Mouse (Mus musculus) embryonic facial prominence, embryonic 12.5 days (tissue): ENCODE measurements around the gene Pbld1. TPM values are rescaled to one million over a fixed set of nuclear protein-coding genes. Genes with fewer than 3 reads are reported as not detected.

Experiments used
- ATAC-seq: fragments of 200-750 bp; cut with Nextera tagmentation; 2 replicates; pipeline ENCODE4 v1.8.0; 2017; ENCODE audit not compliant: insufficient number of reproducible peaks, insufficient read depth, low FRiP score, low TSS enrichment
- H3K27ac ChIP-seq: fragments of 300-500 bp; sonication (generic); 2 replicates; pipeline ENCODE4 v1.5.1; 2016; ENCODE audit warnings: mild to moderate bottlenecking
- H3K27me3 ChIP-seq: fragments of 300-500 bp; sonication (generic); 2 replicates; pipeline ENCODE4 v1.6.1; 2016; ENCODE audit warnings: mild to moderate bottlenecking, moderate library complexity
- H3K36me3 ChIP-seq: fragments of 300-500 bp; sonication (generic); 2 replicates; pipeline ENCODE4 v1.6.1; 2016; ENCODE audit warnings: mild to moderate bottlenecking
- H3K4me1 ChIP-seq: fragments of 300-500 bp; sonication (generic); 2 replicates; pipeline ENCODE4 v1.6.1; 2016
- H3K4me2 ChIP-seq: fragments of 300-500 bp; sonication (generic); replicated peaks from 2 replicates; pipeline ENCODE4 v1.6.1; 2016; ENCODE audit warnings: mild to moderate bottlenecking, moderate library complexity
- H3K4me3 ChIP-seq: fragments of 300-500 bp; sonication (generic); 2 replicates; pipeline ENCODE4 v1.5.1; 2016; ENCODE audit warnings: mild to moderate bottlenecking
- H3K9ac ChIP-seq: fragments of 300-500 bp; sonication (generic); 2 replicates; pipeline ENCODE4 v1.6.1; 2016; ENCODE audit warnings: mild to moderate bottlenecking, moderate library complexity
- H3K9me3 ChIP-seq: fragments of 300-500 bp; sonication (generic); 2 replicates; pipeline ENCODE4 v1.6.1; 2016; ENCODE audit warnings: mild to moderate bottlenecking, moderate library complexity
- WGBS: fragments of 180-500 bp; shearing (Covaris S2); methylation state at CpG from one replicate; pipeline ENCODE4 v1.1.7; 2016; 5-methylcytosine and 5-hydroxymethylcytosine counted together
- polyA plus RNA-seq: library from polyadenylated mRNA; unstranded; fragments of >200 nt; fragmentation: Nextera tagmentation; extraction: Ambion mirVana; gene quantifications from 2 replicates; pipeline ENCODE4 v1.2.1, GENCODE M21; 2016

Gene Pbld1
- polyA plus RNA-seq, 1 experiment from 2014 or later: 1.4 TPM

DNA sequence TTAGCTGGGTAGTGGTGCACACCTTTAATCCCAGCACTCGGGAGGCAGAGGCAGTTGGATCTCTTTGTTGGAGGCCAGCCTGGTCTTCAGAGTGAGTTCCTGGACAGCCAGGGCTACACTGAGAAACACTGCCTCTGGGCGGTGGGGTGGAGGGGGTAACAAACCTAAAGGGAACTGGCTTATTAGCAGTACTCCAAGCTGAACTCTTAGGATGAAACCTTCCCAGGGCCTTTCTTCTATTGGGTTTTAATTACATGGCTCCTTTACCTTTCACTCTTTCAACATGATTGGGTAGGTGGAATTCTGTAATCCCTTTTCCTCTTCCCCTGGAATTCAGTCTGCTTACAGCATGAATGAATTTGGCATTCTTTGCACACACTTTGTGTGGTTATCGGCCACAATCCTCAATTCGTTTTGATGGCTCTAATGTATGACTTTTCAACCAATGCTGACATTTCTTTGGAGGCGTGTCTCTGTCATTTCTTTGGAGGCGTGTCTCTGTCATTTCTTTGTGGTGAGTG lies 34.4 kb upstream of the Pbld1 start:
- Histone ChIP-seq H3K36me3 (no peaks in the 10 kb centered on the region), H3K27ac (peak overlapping the region; percentile 100), H3K27me3 (no peaks in the 10 kb centered on the region), H3K9me3 (no peaks in the 10 kb centered on the region), H3K4me1 (peaks cover 33% of the 10 kb centered on the region), H3K9ac (no peak overlapping the region), H3K4me2 (peak overlapping the region; percentile 62), H3K4me3 (peak overlapping the region; percentile 79; the same call in 1 of the 2 replicates)
- no peak for ATAC-seq
- WGBS: 33% methylated on average over 6 of the region's 6 CpGs

DNA sequence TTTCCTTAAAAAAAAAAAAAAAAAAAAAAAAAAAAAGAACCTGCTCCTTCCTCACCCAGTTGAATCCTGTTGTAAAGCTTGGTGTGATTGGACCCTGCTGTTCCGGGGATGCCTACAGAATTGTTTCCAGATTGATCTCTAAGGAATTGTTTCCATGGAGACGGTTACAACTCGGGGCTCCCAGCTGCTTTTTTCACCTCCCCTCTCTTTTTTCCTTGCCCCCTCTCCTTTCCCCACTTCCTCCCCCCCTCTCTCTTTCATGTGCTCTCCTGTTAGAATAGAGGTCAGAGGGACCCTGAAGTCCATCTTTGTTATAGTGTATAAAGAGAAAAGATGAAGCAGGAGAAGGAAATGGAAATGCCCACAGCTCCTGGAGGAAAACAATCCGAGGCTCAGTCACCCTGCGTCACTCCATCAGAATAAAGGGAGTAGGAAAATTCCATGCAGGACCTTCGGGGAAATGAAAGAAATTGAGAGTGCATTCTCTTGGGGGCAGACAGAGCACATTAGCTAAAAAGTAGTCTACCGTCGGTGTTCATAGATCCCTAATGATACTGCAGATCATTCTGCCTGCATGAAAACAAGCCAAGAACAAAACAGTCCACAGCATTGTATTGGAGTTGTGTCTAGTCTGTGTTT lies 33.7 kb upstream of the Pbld1 start:
- H3K4me1 ChIP-seq: peaks cover 26% of the 10 kb centered on the region
- H3K36me3 ChIP-seq: no peaks in the 10 kb centered on the region
- no peaks in the 10 kb centered on the region for H3K27me3 ChIP-seq
- H3K9me3 ChIP-seq: no peaks in the 10 kb centered on the region
- ATAC-seq: no peak
- no peak overlapping the region for H3K9ac ChIP-seq
- WGBS: 11% methylated on average over 8 of the region's 8 CpGs
- H3K27ac ChIP-seq: peak overlapping the region; percentile 67
- H3K4me3 ChIP-seq: 0 out of 2 replicates have a peak overlapping the region, but pooled peaks have one; percentile 1
- H3K4me2 ChIP-seq: peak overlapping the region; percentile 35

DNA sequence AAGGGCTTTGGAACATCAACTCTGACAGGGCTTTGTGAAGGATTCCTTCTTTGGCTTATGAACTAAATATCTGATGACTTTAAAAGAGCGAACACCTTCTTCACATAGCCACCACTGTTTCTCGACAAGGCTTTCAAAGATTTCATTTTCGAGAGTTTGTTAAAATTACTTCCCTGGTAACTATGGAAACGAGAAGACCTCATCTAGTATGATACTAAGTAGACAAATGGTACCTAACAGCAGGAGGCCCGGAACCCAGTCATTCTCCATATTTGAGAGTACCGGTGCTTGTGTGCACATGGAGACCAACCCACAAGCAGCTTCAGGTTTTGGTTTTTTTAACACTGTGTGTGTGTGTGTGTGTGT lies 33.2 kb upstream of the Pbld1 start:
- 81% methylated on average over 6 of the region's 6 CpGs for WGBS
- no peaks in the 10 kb centered on the region for H3K36me3 ChIP-seq
- H3K27me3 ChIP-seq: no peaks in the 10 kb centered on the region
- H3K9me3 ChIP-seq: no peaks in the 10 kb centered on the region
- no peak overlapping the region for H3K4me3 ChIP-seq
- ATAC-seq: no peak
- H3K4me2 ChIP-seq: no peak overlapping the region
- no peak overlapping the region for H3K9ac ChIP-seq
- H3K27ac ChIP-seq: peak overlapping the region; percentile 67
- peaks cover 22% of the 10 kb centered on the region for H3K4me1 ChIP-seq

DNA sequence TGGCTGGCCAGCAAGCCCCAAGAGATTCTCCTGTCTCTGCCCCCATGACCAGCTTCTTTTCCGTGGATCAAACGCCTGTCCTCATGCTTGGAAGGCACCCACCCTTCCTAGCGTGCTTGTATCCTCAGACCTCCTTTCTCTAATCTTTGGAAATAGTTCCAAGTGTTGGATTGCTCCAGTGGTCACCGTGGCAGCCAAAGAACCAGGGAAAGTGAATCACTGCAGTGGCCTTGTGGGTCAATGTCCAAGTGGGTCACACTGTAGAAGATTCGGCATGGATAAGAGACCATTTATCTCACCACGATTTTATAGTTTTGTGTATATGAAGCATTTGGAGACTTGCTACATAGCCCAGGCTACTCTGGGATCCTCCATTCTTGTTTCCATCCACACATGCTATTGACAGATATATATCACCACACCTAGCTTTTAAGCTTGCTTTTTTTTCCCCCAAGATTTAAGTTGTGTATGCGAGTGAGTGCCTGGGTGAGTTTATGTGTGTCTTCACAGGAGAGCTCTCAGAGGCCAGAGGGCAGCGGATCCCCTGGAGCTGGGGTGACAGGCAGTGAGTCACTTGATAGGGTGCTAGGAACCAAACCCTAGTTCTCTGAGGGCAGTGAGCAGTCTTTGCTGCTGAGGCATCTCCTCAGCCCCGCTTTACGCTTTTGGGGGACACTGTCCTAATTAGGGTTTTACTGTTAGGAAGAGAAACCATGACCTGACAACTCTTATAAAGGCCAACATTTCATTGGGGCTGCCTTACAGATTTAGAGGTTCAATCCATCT lies 32.4 kb upstream of the Pbld1 start:
- Histone ChIP-seq H3K27ac (no peak overlapping the region), H3K9ac (no peak overlapping the region), H3K4me3 (no peak overlapping the region), H3K27me3 (no peaks in the 10 kb centered on the region), H3K9me3 (no peaks in the 10 kb centered on the region), H3K4me2 (no peak overlapping the region), H3K36me3 (no peaks in the 10 kb centered on the region), H3K4me1 (peaks cover 19% of the 10 kb centered on the region)
- ATAC-seq: no peak
- WGBS: 89% methylated on average over 10 of the region's 10 CpGs

DNA sequence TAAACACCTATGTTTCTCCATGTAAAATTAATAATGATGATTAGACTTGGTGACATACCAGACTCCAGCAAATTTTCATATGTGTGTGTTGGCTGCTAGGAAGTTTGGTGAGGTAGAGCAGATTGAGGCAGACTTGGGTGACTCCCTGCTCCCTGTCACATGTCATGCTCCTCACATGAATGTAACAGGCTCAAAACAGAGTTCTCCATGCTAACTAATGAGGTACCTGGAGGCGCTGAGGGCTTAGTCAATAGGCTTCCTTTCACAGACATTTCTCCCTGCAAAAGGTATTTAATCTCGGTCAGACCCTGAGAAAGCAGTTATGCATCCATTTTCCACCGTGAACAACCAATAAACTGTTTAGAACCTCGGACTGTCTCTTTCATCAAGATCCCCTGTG lies 31.6 kb upstream of the Pbld1 start:
- Histone ChIP-seq H3K4me2 (no peak overlapping the region), H3K9me3 (no peaks in the 10 kb centered on the region), H3K4me1 (peaks cover 19% of the 10 kb centered on the region), H3K4me3 (no peak overlapping the region), H3K27me3 (no peaks in the 10 kb centered on the region), H3K9ac (no peak overlapping the region), H3K36me3 (no peaks in the 10 kb centered on the region), H3K27ac (0 out of 2 replicates have a peak overlapping the region, but pooled peaks have one; percentile 11)
- 71% methylated on average over 4 of the region's 4 CpGs for WGBS
- no peak for ATAC-seq

DNA sequence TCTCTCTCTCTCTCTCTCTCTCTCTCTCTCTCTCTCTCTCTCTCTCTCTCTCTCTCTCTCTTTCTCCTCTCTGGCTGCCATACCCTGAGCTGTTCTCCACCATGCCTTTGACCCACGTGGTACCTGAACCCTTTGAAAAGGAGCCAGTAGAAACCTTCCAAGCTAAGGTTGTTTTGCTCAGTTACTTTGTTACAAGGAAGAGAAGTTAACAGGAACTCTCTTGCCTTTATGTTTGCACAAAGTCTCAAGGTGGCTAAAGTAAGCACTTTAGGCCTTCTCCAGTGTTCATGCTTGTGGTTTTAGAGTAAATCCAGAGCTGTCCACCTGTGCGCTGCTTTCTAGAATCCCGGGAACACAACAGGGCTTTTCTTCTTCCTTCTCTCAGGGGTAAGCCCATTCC lies 27.7 kb upstream of the Pbld1 start:
- Histone ChIP-seq H3K4me3 (no peak overlapping the region), H3K27ac (no peak overlapping the region), H3K9ac (no peak overlapping the region), H3K9me3 (no peaks in the 10 kb centered on the region), H3K36me3 (no peaks in the 10 kb centered on the region), H3K4me2 (no peak overlapping the region), H3K4me1 (no peaks in the 10 kb centered on the region), H3K27me3 (no peaks in the 10 kb centered on the region)
- 79% methylated on average over 3 of the region's 3 CpGs for WGBS
- ATAC-seq: no peak

DNA sequence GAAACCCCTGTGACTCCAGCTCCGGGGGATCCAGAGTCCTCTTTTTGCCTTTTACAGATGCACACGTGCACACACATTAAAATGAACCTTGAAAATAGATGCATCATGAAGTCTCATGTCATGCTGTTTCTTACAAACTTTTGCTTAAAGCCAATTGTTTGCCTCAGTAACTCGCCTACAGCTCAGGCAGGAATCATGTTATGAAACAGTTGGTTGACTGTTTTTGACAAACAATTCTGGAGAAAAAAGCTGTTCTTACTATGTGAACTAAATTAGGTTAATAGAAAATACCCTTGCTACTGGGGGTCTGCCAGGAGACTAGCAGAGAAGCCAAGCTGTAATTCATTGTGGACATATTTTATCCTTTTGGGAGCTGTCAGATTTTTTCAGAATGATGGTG lies 27.0 kb upstream of the Pbld1 start:
- Histone ChIP-seq H3K27me3 (no peaks in the 10 kb centered on the region), H3K36me3 (no peaks in the 10 kb centered on the region), H3K9me3 (no peaks in the 10 kb centered on the region), H3K9ac (no peak overlapping the region), H3K4me3 (no peak overlapping the region), H3K4me1 (no peaks in the 10 kb centered on the region), H3K4me2 (no peak overlapping the region), H3K27ac (no peak overlapping the region)
- WGBS: 76% methylated on average over 3 of the region's 3 CpGs
- ATAC-seq: no peak

DNA sequence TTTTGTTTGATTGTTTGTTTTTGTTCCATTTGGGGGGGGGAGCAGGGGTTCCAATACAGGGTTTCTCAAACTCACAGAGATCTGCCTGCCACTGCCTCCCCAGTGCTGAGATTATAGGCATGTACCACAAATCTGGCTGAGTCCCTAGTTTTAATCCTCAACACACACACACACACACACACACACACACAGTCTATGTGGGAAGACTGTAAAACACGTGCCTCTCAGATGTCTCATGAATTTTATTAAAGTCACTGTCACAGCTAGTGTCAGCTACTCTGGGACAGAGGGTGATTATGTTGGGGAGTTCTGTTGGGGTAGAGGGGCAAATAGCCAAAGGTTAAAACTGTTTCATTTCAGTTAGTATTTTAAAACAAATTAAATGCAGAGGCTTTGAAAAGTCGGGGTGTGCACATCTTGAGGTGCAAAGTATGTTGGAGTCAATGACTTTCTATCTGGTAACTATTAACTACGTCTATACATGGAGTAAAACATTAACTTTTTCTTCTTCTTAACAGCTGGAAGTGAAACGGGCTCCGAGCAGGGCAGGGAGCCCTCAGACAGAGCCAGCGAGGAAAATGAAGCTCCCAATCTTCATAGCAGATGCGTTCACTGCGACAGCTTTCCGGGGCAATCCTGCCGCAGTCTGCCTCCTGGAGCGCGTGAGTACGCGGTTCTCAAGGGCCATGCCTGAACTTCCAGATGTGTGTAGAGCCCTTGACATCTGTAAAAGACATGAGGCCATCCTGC lies 21.2 kb upstream of the Pbld1 start:
- WGBS: 77% methylated on average over 14 of the region's 14 CpGs

DNA sequence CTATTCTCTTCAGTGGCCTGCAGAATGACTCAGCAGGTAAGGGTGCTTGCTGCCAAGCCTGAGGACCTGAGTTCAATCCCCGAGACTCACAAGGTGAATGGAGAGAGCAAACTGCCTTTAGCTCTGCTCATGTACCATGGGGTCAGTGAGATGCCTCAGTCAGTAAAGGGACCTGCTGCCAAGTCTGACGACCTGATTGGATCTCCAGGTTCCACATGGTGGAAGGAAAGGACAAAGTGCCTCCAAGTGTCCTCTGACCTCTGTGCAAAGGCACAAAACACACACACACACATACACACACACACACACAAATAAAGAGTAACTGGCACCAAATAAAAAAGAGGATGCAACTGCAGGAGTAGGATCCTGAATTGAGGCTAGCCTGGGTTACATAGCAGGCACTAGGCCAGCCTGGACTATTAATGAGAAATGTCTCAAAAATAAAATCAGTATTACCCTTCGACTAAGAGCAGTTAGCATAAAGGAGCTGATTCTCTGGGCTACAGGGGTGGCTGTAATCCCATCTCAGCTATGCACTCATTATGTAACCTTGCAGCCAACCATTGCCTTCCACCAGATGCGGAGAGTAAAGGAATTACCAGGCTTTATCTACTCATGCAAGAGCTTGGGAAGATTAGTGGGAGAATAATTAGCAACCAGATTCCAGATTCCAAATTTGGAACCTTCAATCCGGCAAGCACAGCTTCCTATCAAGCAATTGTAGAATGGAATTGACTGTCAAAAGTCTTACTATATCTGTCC lies 19.9 kb upstream of the Pbld1 start:
- no peaks in the 10 kb centered on the region for H3K27me3 ChIP-seq
- H3K27ac ChIP-seq: no peak overlapping the region
- ATAC-seq: no peak
- 74% methylated on average over 5 of the region's 5 CpGs for WGBS
- H3K36me3 ChIP-seq: no peaks in the 10 kb centered on the region
- H3K9ac ChIP-seq: no peak overlapping the region
- no peak overlapping the region for H3K4me3 ChIP-seq
- H3K9me3 ChIP-seq: no peaks in the 10 kb centered on the region
- H3K4me1 ChIP-seq: no peaks in the 10 kb centered on the region
- H3K4me2 ChIP-seq: no peak overlapping the region

More for the DNA sequence above, 21.2 kb upstream of the Pbld1 start:
- Histone ChIP-seq H3K9ac (no peak overlapping the region), H3K9me3 (no peaks in the 10 kb centered on the region), H3K4me1 (no peaks in the 10 kb centered on the region), H3K27ac (no peak overlapping the region), H3K27me3 (no peaks in the 10 kb centered on the region), H3K4me3 (no peak overlapping the region), H3K4me2 (no peak overlapping the region), H3K36me3 (no peaks in the 10 kb centered on the region)
- no peak for ATAC-seq

DNA sequence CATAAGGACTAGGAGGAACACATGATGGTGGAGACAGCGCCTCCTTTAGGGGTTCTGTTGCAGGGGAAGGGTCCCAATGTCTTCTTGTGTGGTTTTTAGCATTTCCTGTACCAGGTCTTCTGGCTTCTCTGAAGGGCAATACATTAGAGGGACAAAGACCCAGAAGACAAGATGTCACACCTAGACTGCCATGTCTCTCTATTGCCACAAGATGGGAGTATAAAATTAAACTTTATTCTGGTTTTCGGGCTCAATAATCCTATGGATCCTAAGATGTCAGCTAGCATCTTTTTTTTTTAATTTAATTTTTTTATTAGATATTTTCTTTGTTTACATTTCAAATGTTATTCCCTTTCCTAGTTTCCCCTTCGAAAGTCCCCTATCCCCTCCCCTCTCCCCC lies 16.8 kb upstream of the Pbld1 start:
- no peaks in the 10 kb centered on the region for H3K4me1 ChIP-seq
- H3K36me3 ChIP-seq: no peaks in the 10 kb centered on the region
- H3K27me3 ChIP-seq: no peaks in the 10 kb centered on the region
- H3K9ac ChIP-seq: no peak overlapping the region
- H3K27ac ChIP-seq: no peak overlapping the region
- H3K4me2 ChIP-seq: no peak overlapping the region
- no peak overlapping the region for H3K4me3 ChIP-seq
- WGBS: 63% methylated on average over 3 of the region's 3 CpGs
- no peak for ATAC-seq
- no peaks in the 10 kb centered on the region for H3K9me3 ChIP-seq

DNA sequence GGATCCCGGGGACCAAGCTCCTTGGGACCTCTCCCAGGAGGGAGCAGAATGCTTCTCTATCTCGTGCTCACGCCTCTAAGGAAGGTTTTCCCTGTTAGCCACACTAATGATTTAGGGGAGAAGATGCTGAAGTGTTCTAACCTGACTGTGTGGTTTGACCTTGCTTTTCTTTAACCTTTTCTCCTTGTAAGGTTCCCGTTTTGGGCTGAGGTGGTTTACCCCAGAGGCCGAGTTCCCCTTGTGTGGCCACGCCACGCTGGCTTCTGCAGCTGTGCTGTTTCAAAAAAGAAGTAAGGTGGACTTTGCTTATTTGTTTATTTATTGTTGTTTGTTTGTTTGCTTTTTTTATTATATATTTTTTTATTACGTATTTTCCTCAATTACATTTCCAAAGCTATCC lies 12.2 kb upstream of the Pbld1 start:
- no peak overlapping the region for H3K27ac ChIP-seq
- WGBS: 87% methylated on average over 8 of the region's 8 CpGs
- no peak overlapping the region for H3K9ac ChIP-seq
- no peaks in the 10 kb centered on the region for H3K27me3 ChIP-seq
- no peak for ATAC-seq
- H3K4me1 ChIP-seq: no peaks in the 10 kb centered on the region
- no peaks in the 10 kb centered on the region for H3K9me3 ChIP-seq
- no peak overlapping the region for H3K4me3 ChIP-seq
- no peak overlapping the region for H3K4me2 ChIP-seq
- no peaks in the 10 kb centered on the region for H3K36me3 ChIP-seq
